Comparison of ENCODE assay signal across 12 mouse cellular contexts in the genomic region with DNA sequence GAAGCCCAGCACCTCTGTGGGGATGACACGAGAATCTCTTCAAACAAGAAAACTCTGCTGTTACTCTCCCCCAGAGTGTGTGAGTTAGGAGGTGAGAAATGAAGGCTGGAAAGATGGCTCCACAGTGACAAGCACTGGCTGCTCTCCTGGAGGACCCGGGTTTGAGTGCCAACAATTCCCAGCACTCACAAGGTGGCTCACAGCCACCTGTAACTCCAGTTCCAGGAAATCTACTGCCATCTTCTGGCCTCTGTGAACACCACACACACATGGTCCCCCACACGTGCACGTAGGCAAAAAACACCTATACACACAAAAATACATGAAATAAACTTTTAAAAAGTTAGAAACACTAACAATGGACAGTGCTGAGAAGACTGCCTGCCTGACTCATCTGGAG. TPM values are rescaled to one million over a fixed set of nuclear protein-coding genes. Genes with fewer than 3 reads are reported as not detected.
A peak's percentile ranks its signal among the peaks of the same experiment; 100 is the strongest.
DNase-seq lines count a peak whose midpoint lies in the region; ATAC-seq and TF ChIP-seq lines count a peak whose summit lies in the region.
"Had no signal": no experiment of that assay in that cellular context is flagged by ENCODE, and none has a peak within 500 bp of the region (broad histone marks: within the 10 kb centered on the region; RNA-seq: fewer than 3 reads in every experiment).

No protein-coding gene starts in this region.

- no peak overlapping the region for H3K4me2 ChIP-seq in kidney, postnatal 0 days (ENCODE audit: low read length)
- H3K4me2 ChIP-seq in kidney, embryonic 16.5 days (replicated peaks; ENCODE audit: low read depth, low read length) = no peak overlapping the region
- H3K4me2 ChIP-seq in liver, embryonic 14.5 days (ENCODE audit: low read depth) = no peak overlapping the region
- H3K4me2 ChIP-seq: hindbrain, embryonic 14.5 days had no signal

- 76% methylated on average over 4 of the region's 4 CpGs for WGBS in kidney, postnatal 0 days
- 74% methylated on average over 4 of the region's 4 CpGs for WGBS in kidney, embryonic 16.5 days
- WGBS in liver, embryonic 14.5 days (ENCODE audit: insufficient replicate concordance) = 52% methylated on average over 4 of the region's 4 CpGs

- H3K9me3 ChIP-seq in kidney, postnatal 0 days (replicated peaks; ENCODE audit: low read length) = no peaks in the 10 kb centered on the region
- no peaks in the 10 kb centered on the region for H3K9me3 ChIP-seq in kidney, embryonic 16.5 days (ENCODE audit: low read length)
- H3K9me3 ChIP-seq in liver, embryonic 14.5 days (ENCODE audit: control insufficient read depth, low read length) = no peaks in the 10 kb centered on the region
- H3K9me3 ChIP-seq: midbrain, embryonic 10.5 days had no signal

- no peak for ATAC-seq in kidney, postnatal 0 days (replicated peaks; ENCODE audit: low FRiP score, low read depth)
- ATAC-seq in kidney, embryonic 16.5 days (ENCODE audit: low FRiP score, low TSS enrichment) = no peak
- ATAC-seq in liver, embryonic 14.5 days (ENCODE audit: insufficient read depth) = no peak

- no peak overlapping the region for H3K27ac ChIP-seq in kidney, postnatal 0 days
- no peak overlapping the region; the same call in 1 of the 2 replicates for H3K27ac ChIP-seq in kidney, embryonic 16.5 days (ENCODE audit: low read length)
- H3K27ac ChIP-seq in liver, embryonic 14.5 days = peak overlapping the region; percentile 32
- H3K27ac ChIP-seq: hindbrain, embryonic 14.5 days; midbrain, embryonic 10.5 days had no signal

- peaks cover 7% of the 10 kb centered on the region; the same call in 1 of the 2 replicates for H3K4me1 ChIP-seq in kidney, postnatal 0 days (replicated peaks; ENCODE audit: insufficient read depth, low read length)
- H3K4me1 ChIP-seq in kidney, embryonic 16.5 days (ENCODE audit: insufficient read depth, low read length) = peaks cover 11% of the 10 kb centered on the region
- peaks cover 16 to 18% of the 10 kb centered on the region in 2 experiments for H3K4me1 ChIP-seq in liver, embryonic 14.5 days (replicated peaks; ENCODE audit: control insufficient read depth in 2 of 2, insufficient read depth in 2 of 2, low read length in 1 of 2)

- TF ChIP-seq EP300 in liver, embryonic 14.5 days (IDR thresholded peaks at IDR 0.05; ENCODE audit: low read depth) = no peak

- no peaks in the 10 kb centered on the region for H3K27me3 ChIP-seq in kidney, postnatal 0 days (ENCODE audit: insufficient read depth, low read length)
- H3K27me3 ChIP-seq in kidney, embryonic 16.5 days (ENCODE audit: insufficient read depth, low read length) = no peaks in the 10 kb centered on the region
- H3K27me3 ChIP-seq in liver, embryonic 14.5 days (ENCODE audit: control insufficient read depth, insufficient read depth, low read length) = no peaks in the 10 kb centered on the region

- peak; percentile 39 for TF ChIP-seq CTCF in kidney, postnatal 0 days (IDR thresholded peaks at IDR 0.05; ENCODE audit: low read depth)
- peak; percentile 71 for TF ChIP-seq CTCF in liver, embryonic 14.5 days (IDR thresholded peaks at IDR 0.05; ENCODE audit: low read depth)

- DNase-seq in cerebellum, postnatal 10 days = peak; percentile 29 to 50
- DNase-seq in cerebellum, adult 8-10 months = no peak
- no peak for DNase-seq in kidney, postnatal 0 days (ENCODE audit: low spot score)
- DNase-seq in WW6 (ENCODE audit: low read depth, low spot score) = peak; percentile 36
- no peak for DNase-seq in liver, embryonic 14.5 days (ENCODE audit: low read depth in 3 of 3, low spot score in 3 of 3)
- no peak for DNase-seq in urinary bladder, postnatal 14 days (ENCODE audit: low spot score)
- no peak for DNase-seq in right cerebral cortex, postnatal 14 days
- DNase-seq: cerebellum, adult 11-12 months; gastrocnemius, postnatal 10 days had no signal

- no peak overlapping the region for H3K4me3 ChIP-seq in kidney, postnatal 0 days (replicated peaks; ENCODE audit: low read depth, low read length)
- no peak overlapping the region for H3K4me3 ChIP-seq in kidney, embryonic 16.5 days (ENCODE audit: low read length)
- no peak overlapping the region for H3K4me3 ChIP-seq in liver, embryonic 14.5 days (ENCODE audit: insufficient read depth in 1 of 2, low read depth in 2 of 2, low read length in 2 of 2)
- H3K4me3 ChIP-seq: midbrain, embryonic 10.5 days had no signal

- H3K9ac ChIP-seq in kidney, postnatal 0 days (ENCODE audit: low read depth, low read length) = no peak overlapping the region
- no peak overlapping the region for H3K9ac ChIP-seq in kidney, embryonic 16.5 days (replicated peaks; ENCODE audit: low read length)
- no peak overlapping the region for H3K9ac ChIP-seq in liver, embryonic 14.5 days (replicated peaks)
- H3K9ac ChIP-seq: hindbrain, embryonic 14.5 days had no signal

- H3K36me3 ChIP-seq in kidney, postnatal 0 days (ENCODE audit: insufficient read depth, low read length) = no peaks in the 10 kb centered on the region
- H3K36me3 ChIP-seq in kidney, embryonic 16.5 days (ENCODE audit: insufficient read depth, low read length) = no peaks in the 10 kb centered on the region
- no peaks in the 10 kb centered on the region for H3K36me3 ChIP-seq in liver, embryonic 14.5 days (replicated peaks; ENCODE audit: control insufficient read depth, insufficient read depth, low read depth)
- H3K36me3 ChIP-seq: midbrain, embryonic 10.5 days had no signal

RNA-seq across cellular contexts. Expression of a gene that starts 34.9 kb away (rescaled TPM):
- 13.7 and 15.2 TPM in 2 replicates for polyA plus RNA-seq in kidney, postnatal 0 days (2015; fragmentation: Nextera tagmentation; extraction: Ambion mirVana)
- polyA plus RNA-seq in kidney, embryonic 16.5 days (2015; fragmentation: Nextera tagmentation; extraction: Ambion mirVana) = 14.5 and 14.8 TPM in 2 replicates
- polyA plus RNA-seq in liver, embryonic 14.5 days (2012; rRNA removed) = 13.9 and 14.9 TPM in 2 replicates
- 12.7 and 15.7 TPM in 2 replicates for polyA plus RNA-seq in liver, embryonic 14.5 days (2014; fragmentation: Nextera tagmentation; extraction: Ambion mirVana)

RNA-seq across cellular contexts. Expression of a gene that starts 35.6 kb away (rescaled TPM):
- polyA plus RNA-seq in kidney, postnatal 0 days (2015; fragmentation: Nextera tagmentation; extraction: Ambion mirVana) = 13.4 and 16.1 TPM in 2 replicates
- 24.4 and 26.1 TPM in 2 replicates for polyA plus RNA-seq in kidney, embryonic 16.5 days (2015; fragmentation: Nextera tagmentation; extraction: Ambion mirVana)
- 0.92 and 1.6 TPM in 2 replicates for polyA plus RNA-seq in liver, embryonic 14.5 days (2012; rRNA removed)
- polyA plus RNA-seq in liver, embryonic 14.5 days (2014; fragmentation: Nextera tagmentation; extraction: Ambion mirVana) = 1.1 TPM in 2 replicates

RNA-seq across cellular contexts. Expression of a gene that starts 51.6 kb away (rescaled TPM):
- 0.32 and 0.34 TPM in 2 replicates for polyA plus RNA-seq in kidney, postnatal 0 days (2015; fragmentation: Nextera tagmentation; extraction: Ambion mirVana)
- 0.29 and 0.69 TPM in 2 replicates for polyA plus RNA-seq in kidney, embryonic 16.5 days (2015; fragmentation: Nextera tagmentation; extraction: Ambion mirVana)
- 7.7 and 9.4 TPM in 2 replicates for polyA plus RNA-seq in liver, embryonic 14.5 days (2012; rRNA removed)
- polyA plus RNA-seq in liver, embryonic 14.5 days (2014; fragmentation: Nextera tagmentation; extraction: Ambion mirVana) = 14.4 and 15.0 TPM in 2 replicates

RNA-seq across cellular contexts. Expression of a gene that starts 56.0 kb away (rescaled TPM):
- polyA plus RNA-seq in kidney, postnatal 0 days (2015; fragmentation: Nextera tagmentation; extraction: Ambion mirVana) = 194 and 210 TPM in 2 replicates
- polyA plus RNA-seq in kidney, embryonic 16.5 days (2015; fragmentation: Nextera tagmentation; extraction: Ambion mirVana) = 244 and 260 TPM in 2 replicates
- 172 and 269 TPM in 2 replicates for polyA plus RNA-seq in liver, embryonic 14.5 days (2012; rRNA removed)
- polyA plus RNA-seq in liver, embryonic 14.5 days (2014; fragmentation: Nextera tagmentation; extraction: Ambion mirVana) = 128 and 136 TPM in 2 replicates

RNA-seq across cellular contexts. Expression of a gene that starts 56.7 kb away (rescaled TPM):
- polyA plus RNA-seq in kidney, postnatal 0 days (2015; fragmentation: Nextera tagmentation; extraction: Ambion mirVana) = 68.5 and 70.4 TPM in 2 replicates
- polyA plus RNA-seq in kidney, embryonic 16.5 days (2015; fragmentation: Nextera tagmentation; extraction: Ambion mirVana) = 91.9 and 94.3 TPM in 2 replicates
- polyA plus RNA-seq in liver, embryonic 14.5 days (2012; rRNA removed) = 75.7 and 80.9 TPM in 2 replicates
- 54.3 and 54.9 TPM in 2 replicates for polyA plus RNA-seq in liver, embryonic 14.5 days (2014; fragmentation: Nextera tagmentation; extraction: Ambion mirVana)

Comparison
In these comparisons a context has a peak if more than half of its experiments do, and no peak if none do; other contexts are left out.
1. DNase-seq: peak in cerebellum, postnatal 10 days (2 of 2) and WW6 (single experiment); none in cerebellum, adult 8-10 months (single experiment), kidney, postnatal 0 days (single experiment), liver, embryonic 14.5 days (0 of 3), urinary bladder, postnatal 14 days (single experiment) and right cerebral cortex, postnatal 14 days (single experiment).